Mouse (Mus musculus): ENCODE results near the gene Vsig10. TPM values are rescaled to one million over a fixed set of nuclear protein-coding genes. Genes with fewer than 3 reads are reported as not detected.

The Vsig10 gene
- polyA plus RNA-seq, 1 experiment from 2014 or later: 1.2 TPM

GRCm38 (mm10) chr5:117397371-117397770 is 78.5 kb downstream of the Vsig10 start:
- H3K36me3 ChIP-seq (ENCODE audit: inconsistent target): no peaks in the 10 kb centered on the region
- no peak overlapping the region for H3K4me3 ChIP-seq (ENCODE audit: inconsistent target)
- H3K27ac ChIP-seq: no peak overlapping the region
- 90% methylated on average over 6 of the region's 6 CpGs for WGBS (ENCODE audit: missing documents)
- H3K79me2 ChIP-seq (ENCODE audit: inconsistent target): no peaks in the 10 kb centered on the region

GRCm38 (mm10) chr5:117398007-117398550 is 79.2 kb downstream of the Vsig10 start:
- no peak overlapping the region for H3K4me3 ChIP-seq (ENCODE audit: inconsistent target)
- no peaks in the 10 kb centered on the region for H3K79me2 ChIP-seq (ENCODE audit: inconsistent target)
- no peaks in the 10 kb centered on the region for H3K36me3 ChIP-seq (ENCODE audit: inconsistent target)
- 89% methylated on average over 4 of the region's 5 CpGs for WGBS (ENCODE audit: missing documents)
- no peak overlapping the region for H3K27ac ChIP-seq

GRCm38 (mm10) chr5:117399281-117399680 is 80.4 kb downstream of the Vsig10 start:
- Histone ChIP-seq H3K36me3 (ENCODE audit: inconsistent target) (no peaks in the 10 kb centered on the region), H3K79me2 (ENCODE audit: inconsistent target) (no peaks in the 10 kb centered on the region), H3K4me3 (ENCODE audit: inconsistent target) (no peak overlapping the region), H3K27ac (no peak overlapping the region)
- WGBS (ENCODE audit: missing documents): 91% methylated on average over 9 of the region's 9 CpGs

GRCm38 (mm10) chr5:117403609-117404008 is 84.7 kb downstream of the Vsig10 start:
- WGBS (ENCODE audit: missing documents): 95% methylated on average over 6 of the region's 8 CpGs
- H3K36me3 ChIP-seq (ENCODE audit: inconsistent target): no peaks in the 10 kb centered on the region

More at GRCm38 (mm10) chr5:117403609-117404008, 84.7 kb downstream of the Vsig10 start:
- Histone ChIP-seq H3K4me3 (ENCODE audit: inconsistent target) (no peak overlapping the region), H3K79me2 (ENCODE audit: inconsistent target) (no peaks in the 10 kb centered on the region), H3K27ac (no peak overlapping the region)

Other genes with a start within 250 kb of the Vsig10 start
- gene Suds3, start 203.0 kb upstream of the Vsig10 start, polyA plus RNA-seq (2018): 50.8 to 76.9 TPM (median 59.2 TPM) in 3 replicates
- gene Taok3, start 199.0 kb upstream of the Vsig10 start, polyA plus RNA-seq (2018): 77.8 to 173 TPM (median 90.5 TPM) in 3 replicates
- 88.4 to 216 TPM (median 189 TPM) in 3 replicates for gene Pebp1, start 31.5 kb upstream of the Vsig10 start, polyA plus RNA-seq (2018)
- gene Wsb2, start 38.2 kb downstream of the Vsig10 start, polyA plus RNA-seq (2018): 113 to 142 TPM (median 114 TPM) in 3 replicates
- gene Rfc5, start 70.0 kb downstream of the Vsig10 start, polyA plus RNA-seq (2018): 9.5 to 24.0 TPM (median 13.0 TPM) in 3 replicates
- 0.07 to 0.72 TPM (median 0.28 TPM) in 3 replicates for gene Ksr2, start 94.9 kb downstream of the Vsig10 start, polyA plus RNA-seq (2018)

Measured in macrophage (primary cell).